Mouse (Mus musculus) Patski (cell line): ENCODE measurements around the gene Wdr18. TPM values are rescaled to one million over a fixed set of nuclear protein-coding genes. Genes with fewer than 3 reads are reported as not detected.

Experiments used
- ATAC-seq: fragments of 100-300 bp; one replicate; pipeline ENCODE4 v1.8.0; 2021
- CTCF ChIA-PET: fragments of 350-600 bp; sonication (Branson Sonifier 250); formaldehyde crosslinking; loops from one replicate; lab custom pipeline; 2022; ENCODE audit warnings: inconsistent platforms; lab: Charles Lee
- POLR2A ChIA-PET: fragments of 350-600 bp; sonication (Branson Sonifier 250); formaldehyde crosslinking; loops from one replicate; lab custom pipeline; 2022; ENCODE audit warnings: antibody characterized with exemption, inconsistent platforms; lab: Charles Lee
- DNase-seq: peaks from one replicate; pipeline ENCODE4 v3.0.0-alpha.2; 2011; ENCODE audit warnings: low read depth, low spot score
- H3K27me3 ChIP-seq: fragments of 371-371 bp; one replicate; pipeline ENCODE4 v1.5.1; 2021
- CTCF ChIP-seq: fragments of 100-300 bp; IDR thresholded peaks from one replicate; pipeline ENCODE4 v1.5.1; 2021
- in situ Hi-C: fragments of 300-500 bp; cut with MboI; formaldehyde crosslinking; loops from 3 replicates; pipeline ENCODE4 v1.11.1; 2018; ENCODE audit warnings: low pct_unique_long_range_greater_than_20kb, mixed read lengths
- polyA plus RNA-seq: library from polyadenylated mRNA; unstranded; gene quantifications from one replicate; pipeline ENCODE4 v1.2.3, GENCODE M21; 2021

Gene Wdr18
- polyA plus RNA-seq, 1 experiment from 2014 or later: 45.4 TPM

DNA sequence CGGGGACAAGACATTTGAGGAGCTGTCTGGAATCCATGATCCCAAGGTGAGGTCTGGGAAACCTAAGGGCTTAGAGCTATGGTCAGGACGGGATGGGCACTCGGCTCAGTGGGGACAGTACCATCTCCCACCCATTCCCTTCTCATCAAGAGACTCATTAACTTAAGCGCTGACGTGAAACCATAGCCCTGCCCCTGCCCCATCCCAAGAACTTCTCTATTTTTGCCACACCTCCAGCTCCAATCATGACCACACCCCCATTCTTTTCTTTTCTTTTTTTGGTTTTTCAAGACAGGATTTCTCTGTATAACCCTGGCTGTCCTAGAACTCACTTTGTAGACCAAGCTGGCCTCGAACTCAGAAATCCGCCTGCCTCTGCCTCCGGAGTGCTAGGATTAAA lies 14.7 kb downstream of the Wdr18 start:
- ATAC-seq (no peak), DNase-seq (no peak)
- TF ChIP-seq CTCF: no peak
- ChIA-PET CTCF (interaction anchor here (1.4 to 2.4 kb wide), 2 partner anchors 10 to 15 kb away, joined by 3 to 11 read pairs; partner anchors contain the start of genes Tmem259 and Wdr18), POLR2A (no interaction called here)
- no peaks in the 10 kb centered on the region for H3K27me3 ChIP-seq
- in situ Hi-C loops: no loop called here

DNA sequence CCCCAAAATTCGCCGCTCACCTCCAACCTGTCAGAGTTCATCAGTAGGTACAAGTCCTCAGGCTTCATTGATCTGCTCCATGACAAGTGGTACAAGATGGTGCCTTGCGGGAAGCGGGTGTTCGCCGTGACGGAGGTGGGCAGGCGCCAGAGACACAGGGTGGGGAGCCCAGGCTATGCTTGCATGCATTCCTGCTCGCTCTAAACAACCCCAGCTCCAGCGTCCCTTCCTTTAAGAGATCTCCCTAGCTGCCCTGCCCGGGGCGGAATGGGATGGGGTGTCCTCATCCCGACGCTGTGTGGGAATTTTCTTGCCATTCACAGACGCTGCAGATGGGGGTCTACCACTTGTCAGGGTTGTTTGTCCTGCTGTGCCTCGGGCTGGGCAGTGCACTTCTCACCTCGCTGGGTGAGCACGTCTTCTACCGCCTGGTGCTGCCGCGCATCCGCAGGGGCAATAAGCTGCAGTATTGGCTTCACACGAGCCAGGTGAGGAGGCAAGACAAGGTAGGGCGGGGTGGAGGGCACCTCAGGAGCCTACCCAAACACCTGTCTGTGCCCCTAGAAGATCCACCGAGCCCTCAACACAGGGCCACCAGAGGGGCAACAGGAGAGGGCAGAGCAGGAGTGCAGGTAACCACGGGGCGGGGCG lies 16.2 kb downstream of the Wdr18 start:
- POLR2A ChIA-PET: no interaction called here
- no peaks in the 10 kb centered on the region for H3K27me3 ChIP-seq
- CTCF ChIA-PET: interaction anchor here (2.4 kb wide), 1 partner anchor 9 kb away, joined by 11 read pairs; the partner anchor contains the start of gene Tmem259
- in situ Hi-C loops: no loop called here
- DNase-seq (no peak), ATAC-seq (no peak)
- TF ChIP-seq CTCF: no peak

DNA sequence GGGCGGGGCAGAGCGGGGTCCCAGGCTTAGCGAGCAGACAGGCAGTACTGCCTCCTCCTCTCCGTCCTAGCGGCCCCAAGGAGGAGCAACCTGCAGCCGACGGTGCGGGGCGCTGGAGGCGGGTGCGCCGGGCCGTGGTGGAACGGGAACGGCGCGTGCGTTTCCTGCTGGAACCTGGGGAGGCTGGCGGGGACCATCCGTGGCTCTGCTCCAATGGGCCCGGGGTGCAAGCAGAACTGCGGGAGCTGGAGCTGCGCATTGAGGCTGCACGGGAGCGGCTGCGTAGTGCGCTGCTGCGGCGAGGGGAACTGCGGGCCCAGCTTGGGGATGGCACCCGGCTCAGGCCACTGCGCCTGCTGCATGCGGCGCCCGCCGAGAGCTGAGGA lies 16.8 kb downstream of the Wdr18 start:
- in situ Hi-C loops: no loop called here

DNA sequence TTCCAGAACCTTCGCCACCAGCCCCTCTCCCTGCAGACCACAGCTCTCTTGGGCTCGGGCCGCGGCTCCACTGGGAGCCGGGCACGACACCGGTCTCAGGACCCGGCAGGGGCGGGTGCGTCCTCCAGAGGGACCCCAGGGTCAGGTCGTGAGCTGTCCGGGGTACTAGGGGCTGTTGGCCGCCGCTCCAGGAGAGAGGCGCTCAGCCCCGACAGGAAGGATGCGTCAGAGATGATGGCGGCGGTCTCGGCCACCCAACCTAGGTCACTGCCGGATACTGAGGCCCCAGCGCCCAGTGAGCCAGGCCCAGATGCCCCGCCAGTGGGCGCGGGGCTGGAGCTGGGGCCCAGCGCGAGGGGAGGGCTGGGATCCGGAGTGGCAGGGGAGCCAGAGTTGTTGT lies 17.4 kb downstream of the Wdr18 start:
- in situ Hi-C loops: no loop called here
- ChIA-PET CTCF (no interaction called here), POLR2A (no interaction called here)
- TF ChIP-seq CTCF: no peak
- no peak for DNase-seq
- ATAC-seq: no peak
- no peaks in the 10 kb centered on the region for H3K27me3 ChIP-seq

More for the DNA sequence above, 16.8 kb downstream of the Wdr18 start:
- CTCF ChIA-PET: no interaction called here
- TF ChIP-seq CTCF: no peak
- ATAC-seq (no peak), DNase-seq (no peak)
- POLR2A ChIA-PET: no interaction called here
- no peaks in the 10 kb centered on the region for H3K27me3 ChIP-seq

DNA sequence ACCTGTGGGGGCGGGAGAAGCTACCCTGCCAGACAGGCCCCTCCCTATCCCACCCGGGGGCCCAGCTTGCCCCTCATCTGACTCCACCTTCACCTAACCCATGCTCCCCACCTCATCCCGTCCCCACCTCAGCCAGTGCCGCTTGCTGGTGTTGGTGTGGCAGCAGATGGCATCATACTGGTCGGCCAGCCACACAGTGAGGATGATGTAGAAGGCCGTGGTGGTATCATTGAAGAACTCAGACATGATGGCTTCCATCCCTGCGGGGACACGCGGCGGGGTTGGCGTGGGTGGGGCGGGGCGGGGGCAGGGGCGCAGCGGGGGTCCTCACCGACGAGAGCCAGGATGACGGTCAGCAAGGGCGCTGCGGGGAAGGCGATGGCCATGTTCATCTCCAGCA lies 18.1 kb downstream of the Wdr18 start:
- in situ Hi-C loops: no loop called here
- ATAC-seq (no peak), DNase-seq (no peak)
- POLR2A ChIA-PET: no interaction called here
- no peaks in the 10 kb centered on the region for H3K27me3 ChIP-seq
- TF ChIP-seq CTCF: no peak
- CTCF ChIA-PET: no interaction called here

DNA sequence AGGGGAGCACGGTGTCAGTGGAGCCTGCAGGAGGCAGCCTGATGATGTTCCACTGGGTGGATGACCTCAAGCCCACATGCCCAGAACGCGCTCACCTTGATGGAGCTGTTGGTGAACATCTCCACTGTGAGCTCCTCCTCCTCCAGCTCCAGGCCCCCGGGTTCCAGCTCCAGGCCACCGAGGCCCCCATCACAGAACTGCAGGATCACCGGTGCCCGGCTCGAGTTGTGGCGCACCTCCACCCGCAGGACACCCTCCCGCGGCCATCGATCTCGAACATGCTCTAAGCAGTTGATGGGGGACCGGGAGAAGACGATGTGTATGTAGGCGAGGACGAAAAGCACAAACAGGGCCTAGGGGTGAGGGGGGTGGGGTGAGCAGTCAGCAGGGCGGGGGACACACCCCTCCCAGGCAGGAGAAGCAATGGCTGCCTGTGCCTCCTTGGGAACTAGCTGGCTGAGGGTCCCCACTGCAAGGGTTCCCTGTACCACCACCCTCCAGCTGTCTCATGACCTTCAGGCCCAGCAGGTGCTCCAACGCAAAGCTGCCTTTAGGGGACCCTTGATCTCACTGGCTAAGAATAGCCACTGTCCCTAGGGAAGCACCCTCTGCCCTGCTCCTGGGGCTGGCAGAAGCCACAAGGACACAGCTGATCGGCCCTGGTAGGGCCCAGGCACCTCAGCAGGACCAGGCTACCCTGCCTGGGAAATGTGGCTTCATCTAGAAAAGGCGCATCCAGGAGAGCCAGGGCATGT lies 19.6 kb downstream of the Wdr18 start:
- ChIA-PET POLR2A (interaction anchor here (1.2 kb wide), 1 partner anchor 19 kb away, joined by 4 read pairs; no protein-coding TSS in a partner anchor), CTCF (interaction anchor here (0.7 to 1.8 kb wide), 2 partner anchors 19 to 20 kb away, joined by 3 to 5 read pairs; partner anchors contain the start of gene Wdr18)
- no peak for ATAC-seq
- in situ Hi-C loops: loop anchor here (10.0 kb wide), 1 partner anchor 275 kb away; no protein-coding TSS in a partner anchor
- no peaks in the 10 kb centered on the region for H3K27me3 ChIP-seq
- no peak for DNase-seq
- no peak for TF ChIP-seq CTCF

DNA sequence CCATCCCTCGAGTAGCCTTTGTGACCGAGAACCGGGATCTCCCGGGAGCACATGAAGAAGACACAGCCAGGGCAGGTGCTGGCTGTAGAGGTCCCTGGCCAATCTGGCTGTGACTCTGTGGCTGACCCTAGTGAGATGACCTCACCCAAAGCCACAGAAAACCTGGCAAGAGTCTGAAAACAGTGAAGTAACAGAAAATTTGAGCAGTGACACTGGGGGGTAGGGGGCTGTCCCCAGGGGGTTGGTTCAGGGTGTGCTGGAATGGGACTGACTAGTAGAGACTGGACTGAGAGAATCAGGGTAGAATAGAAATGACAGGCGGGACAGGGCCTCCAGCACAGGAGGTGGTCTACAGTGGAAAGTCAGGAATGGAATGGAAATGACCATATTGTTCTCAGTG lies 23.3 kb downstream of the Wdr18 start:
- CTCF ChIA-PET: interaction anchor here (1.2 to 1.9 kb wide), 2 partner anchors 10 to 23 kb away, joined by 4 read pairs; partner anchors contain the start of gene Wdr18

DNA sequence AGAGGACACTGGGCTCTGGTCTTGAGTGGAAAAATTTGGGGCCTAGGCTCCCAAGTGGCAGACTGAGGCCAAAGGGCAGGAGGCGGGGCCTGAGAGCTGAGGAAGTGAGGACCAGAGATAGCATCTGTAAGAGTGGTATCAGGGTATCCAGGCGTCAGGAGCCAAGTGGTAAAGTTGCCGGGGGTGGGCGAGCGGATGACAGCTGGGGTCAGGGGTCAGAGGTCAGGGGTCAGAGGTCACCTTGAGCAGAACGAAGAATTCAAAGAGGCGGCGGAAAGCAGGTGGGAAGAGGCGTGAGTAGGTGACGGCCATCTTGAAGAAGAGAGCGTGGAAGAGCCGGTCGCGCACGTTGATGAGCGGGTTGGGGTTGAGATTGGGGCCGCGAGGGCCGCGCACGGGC lies 23.7 kb downstream of the Wdr18 start:
- ChIA-PET POLR2A (interaction anchor here (1.0 to 1.6 kb wide), 4 partner anchors 12 to 136 kb away, joined by 3 to 11 read pairs (median 4); no protein-coding TSS in a partner anchor), CTCF (interaction anchor here (1.3 to 3.9 kb wide), 10 partner anchors 9 to 182 kb away, joined by 3 to 46 read pairs (median 5); partner anchors contain the start of genes Cbarp, Cirbp and Med16)
- no peaks in the 10 kb centered on the region for H3K27me3 ChIP-seq
- no peak for ATAC-seq
- DNase-seq: no peak
- no peak for TF ChIP-seq CTCF
- in situ Hi-C loops: loop anchor here (10.0 kb wide), 1 partner anchor 271 kb away; no protein-coding TSS in a partner anchor

More for the DNA sequence above, 23.3 kb downstream of the Wdr18 start:
- POLR2A ChIA-PET: interaction anchor here (0.8 to 1.5 kb wide), 2 partner anchors 14 to 158 kb away, joined by 4 read pairs; partner anchors contain the start of gene Cbarp
- TF ChIP-seq CTCF: no peak
- in situ Hi-C loops: loop anchor here (10.0 kb wide), 1 partner anchor 272 kb away; no protein-coding TSS in a partner anchor
- no peak for DNase-seq
- no peak for ATAC-seq
- no peaks in the 10 kb centered on the region for H3K27me3 ChIP-seq

DNA sequence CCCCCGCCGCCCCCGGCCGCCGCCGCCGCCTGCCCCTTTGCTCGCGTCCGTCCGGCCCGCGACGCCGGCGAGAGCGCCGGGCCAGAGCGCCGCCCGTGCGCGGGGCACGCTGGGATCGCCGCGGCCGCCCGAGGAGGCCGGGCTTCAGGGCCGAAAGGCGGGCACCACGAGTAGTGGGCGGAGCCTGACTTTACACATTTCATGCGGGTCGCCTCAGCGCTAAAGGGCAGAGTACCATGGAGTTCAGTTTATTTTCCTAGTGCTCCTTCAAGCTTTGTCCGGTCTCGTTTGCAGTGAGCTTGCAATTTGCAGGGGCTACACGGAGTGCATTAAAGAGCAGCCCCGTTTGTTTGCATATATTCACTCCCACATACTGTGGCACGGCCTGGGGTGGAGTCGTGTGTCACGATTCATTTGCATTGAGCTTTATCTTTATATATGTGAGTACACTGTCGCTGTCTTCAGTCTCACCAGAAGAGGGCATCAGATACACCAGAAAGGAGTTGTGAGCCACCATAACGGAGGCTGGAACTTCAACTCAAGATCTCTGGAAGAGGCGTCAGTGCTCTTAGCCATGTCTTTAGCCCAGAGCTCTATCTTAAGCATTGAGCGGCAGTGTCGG lies 24.4 kb downstream of the Wdr18 start, which contains the start of gene Tmem259:
TSS of gene Tmem259 (minus strand) at position 136 of the 622 bp plus-strand sequence.
- TF ChIP-seq CTCF: no peak
- peak; percentile 84 for DNase-seq
- no peaks in the 10 kb centered on the region for H3K27me3 ChIP-seq
- POLR2A ChIA-PET: interaction anchor here (0.6 to 1.6 kb wide), 10 partner anchors 11 to 157 kb away, joined by 3 to 11 read pairs (median 4); partner anchors contain the start of gene Polr2e
- ATAC-seq: peak; percentile 45
- in situ Hi-C loops: loop anchor here (10.0 kb wide), 1 partner anchor 270 kb away; no protein-coding TSS in a partner anchor
- CTCF ChIA-PET: interaction anchor here (0.7 to 3.9 kb wide), 19 partner anchors 9 to 182 kb away, joined by 3 to 46 read pairs (median 4); partner anchors contain the start of genes Cbarp, Cirbp, Med16 and Wdr18
